Mouse (Mus musculus) cerebellum, postnatal 36 days (tissue): ENCODE measurements around the gene Ruvbl1.

Experiments
- DNase-seq, 2 experiments: peaks; one replicate each; pipeline ENCODE4 v3.0.0; 2021 to 2022; ENCODE audit warnings: mixed read lengths in 2 of 2

The Ruvbl1 gene

DNA sequence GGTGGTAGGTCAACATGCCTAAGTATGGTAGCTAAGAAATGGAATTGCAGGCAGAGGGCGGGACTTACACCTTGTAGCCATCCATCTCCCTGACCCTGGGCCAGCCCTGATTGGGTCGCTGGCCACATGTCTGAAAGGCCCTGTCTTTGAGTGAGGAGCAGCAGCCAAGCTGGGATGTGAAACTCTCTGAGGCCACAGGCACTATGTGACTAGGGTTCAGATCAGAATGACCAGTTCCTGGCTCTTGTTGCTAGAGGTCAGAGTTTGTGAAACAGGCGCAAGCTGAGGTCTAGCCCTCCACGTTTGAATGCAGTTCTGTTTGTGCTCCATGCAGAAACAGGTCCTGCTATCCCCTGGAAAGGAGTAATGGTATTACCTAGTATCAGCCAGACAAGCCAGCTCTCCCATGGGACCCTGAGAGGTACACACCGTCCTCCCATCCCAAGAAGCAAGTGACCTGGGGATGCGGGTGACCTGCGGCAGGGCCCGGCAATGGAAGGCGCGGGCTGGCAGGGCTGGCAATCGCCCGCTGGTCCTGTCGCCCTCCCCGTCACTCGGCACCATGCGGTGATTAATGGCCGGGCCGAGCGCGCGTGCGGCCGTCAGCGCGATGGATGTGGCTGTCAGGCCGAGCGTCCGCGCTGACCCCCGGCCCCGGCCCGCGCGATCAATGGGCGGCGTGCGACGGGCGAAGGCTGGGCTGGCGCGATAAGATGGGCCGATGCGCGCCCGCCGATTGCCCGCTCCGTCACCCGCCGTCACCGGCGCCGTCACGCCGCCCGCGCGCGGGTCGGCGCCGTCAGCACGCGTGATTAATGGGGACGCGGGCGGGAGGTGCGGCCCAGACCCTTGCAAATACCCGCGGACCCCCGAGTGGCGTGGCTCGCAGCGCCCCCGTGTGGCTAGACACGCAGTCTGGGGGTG lies 34.5 kb downstream of the Ruvbl1 start:
- peak; percentile 74 to 84 for DNase-seq

DNA sequence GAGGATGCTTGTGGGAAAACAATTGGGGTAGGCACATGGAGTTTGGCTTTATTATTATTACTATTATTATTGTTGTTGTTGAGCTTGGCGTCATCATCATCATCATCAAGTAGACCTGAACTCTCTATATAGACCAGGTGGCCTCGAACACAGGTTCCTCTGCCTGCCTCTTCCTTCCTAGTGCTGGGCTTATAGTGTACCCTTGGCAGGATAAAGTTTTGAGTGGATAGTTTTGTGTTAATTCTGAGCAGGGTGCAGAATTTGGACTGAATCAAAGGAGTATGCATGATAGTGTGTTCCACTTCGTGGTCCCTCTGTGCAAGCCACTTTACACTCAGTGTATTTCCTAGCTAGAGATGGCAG lies 35.2 kb downstream of the Ruvbl1 start:
- no peak for DNase-seq

DNA sequence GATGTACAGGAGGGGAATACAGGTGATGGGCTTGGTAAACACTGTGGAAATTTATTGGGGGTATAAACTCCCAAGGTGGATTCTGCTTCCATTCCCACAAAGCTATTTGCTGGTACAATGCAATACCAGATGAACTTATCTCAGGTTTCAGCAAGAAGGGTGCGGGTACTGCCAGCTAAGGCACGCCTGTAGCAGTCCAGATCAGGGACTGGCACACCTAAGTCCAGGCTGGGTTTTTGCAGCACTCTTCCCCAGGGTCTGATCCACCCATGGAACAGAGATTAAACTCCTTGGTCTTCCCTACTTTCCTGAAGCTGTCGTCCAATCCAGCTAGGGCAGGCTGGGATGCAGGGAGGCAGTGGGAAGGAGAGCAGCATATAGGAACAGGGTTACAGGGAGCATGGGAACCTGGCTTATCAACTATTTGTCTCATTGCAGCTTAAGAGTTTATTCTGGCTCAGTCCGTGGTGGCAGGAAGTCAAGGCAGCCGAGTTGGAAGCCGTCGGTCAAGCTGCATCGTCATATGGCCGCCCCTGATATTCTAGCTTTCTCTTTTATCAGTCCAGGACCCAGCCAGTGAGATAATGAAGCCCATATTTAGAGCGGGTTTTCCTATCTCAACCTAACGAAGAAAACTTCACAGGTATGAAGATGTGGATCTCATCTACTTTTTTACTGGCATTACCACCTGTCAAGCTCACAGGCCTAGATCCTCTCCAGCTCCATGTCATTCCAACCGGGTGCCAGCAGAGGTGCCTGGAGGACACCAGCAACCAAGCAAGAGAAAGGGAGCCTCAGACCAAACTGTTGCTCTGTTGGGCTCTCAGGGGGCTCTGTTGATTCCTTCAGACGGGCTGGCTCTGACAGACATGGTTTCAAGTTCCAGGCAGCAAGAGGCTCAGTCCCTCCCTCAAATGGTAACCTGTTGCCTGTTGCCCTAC lies 37.1 kb downstream of the Ruvbl1 start:
- no peak for DNase-seq

DNA sequence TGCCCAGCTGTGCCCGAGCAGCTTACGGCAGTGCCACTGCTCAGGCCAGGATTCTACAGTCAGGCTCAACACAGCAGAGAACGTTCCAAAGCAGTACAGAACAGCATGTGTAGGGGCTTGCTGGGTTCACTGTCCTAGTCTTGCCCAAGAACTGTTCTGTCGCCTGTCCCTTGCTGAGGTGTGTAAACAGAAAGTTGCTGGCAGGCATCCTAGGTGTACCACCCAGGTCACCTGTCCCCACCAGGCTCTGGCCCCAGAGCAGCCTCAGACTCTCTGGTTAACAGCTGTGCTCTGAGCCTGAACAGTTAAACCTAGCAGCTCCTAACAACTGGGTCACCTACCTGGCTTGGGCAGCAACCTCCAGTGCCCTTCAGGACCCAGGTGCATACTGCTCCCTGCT lies 37.8 kb downstream of the Ruvbl1 start:
- DNase-seq: no peak

DNA sequence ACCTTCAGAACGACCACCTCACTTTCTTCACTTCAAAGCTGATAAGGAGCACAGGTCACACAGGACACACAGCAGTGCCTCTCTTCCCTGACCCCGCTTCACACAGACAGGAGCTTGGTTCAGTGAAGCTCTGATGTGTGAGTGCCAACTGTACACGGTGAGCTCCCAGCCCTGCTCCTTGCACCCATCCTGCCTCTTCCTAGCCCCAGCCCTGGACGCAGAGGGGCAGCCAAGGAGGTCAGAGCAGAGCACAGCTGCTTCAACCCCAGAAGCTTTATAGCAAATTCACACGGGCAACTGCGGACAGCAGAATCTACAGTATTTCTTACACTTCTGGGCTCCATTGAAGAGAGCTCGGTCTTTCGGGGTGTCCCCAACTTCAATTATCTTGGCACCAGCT lies 48.8 kb downstream of the Ruvbl1 start:
- no peak for DNase-seq

DNA sequence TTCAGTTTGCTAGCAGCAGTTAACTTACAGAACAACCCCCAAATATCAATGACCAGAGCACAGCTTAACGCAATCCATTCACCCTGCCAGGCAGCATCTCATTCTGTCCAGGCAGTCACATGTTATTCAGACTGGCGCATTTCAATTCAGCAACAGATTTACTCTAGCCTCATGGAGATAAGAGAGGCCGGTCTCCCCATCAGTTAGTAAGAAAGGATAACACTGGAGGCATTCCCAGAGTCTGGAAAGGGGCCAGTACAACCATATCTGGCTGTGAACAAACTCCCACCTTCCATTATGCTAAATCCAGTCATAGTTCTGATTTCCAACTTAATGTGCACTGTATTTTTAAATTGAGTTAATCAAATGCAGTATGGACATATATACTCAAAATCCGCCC lies 49.3 kb downstream of the Ruvbl1 start:
- DNase-seq: no peak

DNA sequence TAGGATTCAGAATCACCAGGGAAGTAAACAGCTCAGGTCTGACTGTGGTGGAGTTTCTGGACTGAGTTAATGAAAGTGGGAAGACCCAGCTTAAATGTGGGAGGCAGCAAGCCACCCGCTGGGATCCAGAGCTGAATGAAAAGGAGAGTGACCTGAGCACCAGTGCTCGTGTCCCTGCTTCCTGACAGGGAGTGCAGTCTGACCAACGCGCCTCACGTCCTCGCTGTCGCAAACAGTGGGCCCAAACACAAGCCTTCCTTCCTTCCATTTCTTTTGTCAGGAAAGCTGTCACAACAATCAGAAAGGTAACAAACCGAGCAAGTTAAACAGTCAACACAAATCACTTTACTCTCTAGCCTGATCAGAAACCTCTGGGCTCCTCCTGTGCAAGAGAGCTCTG lies 50.8 kb downstream of the Ruvbl1 start:
- no peak for DNase-seq

DNA sequence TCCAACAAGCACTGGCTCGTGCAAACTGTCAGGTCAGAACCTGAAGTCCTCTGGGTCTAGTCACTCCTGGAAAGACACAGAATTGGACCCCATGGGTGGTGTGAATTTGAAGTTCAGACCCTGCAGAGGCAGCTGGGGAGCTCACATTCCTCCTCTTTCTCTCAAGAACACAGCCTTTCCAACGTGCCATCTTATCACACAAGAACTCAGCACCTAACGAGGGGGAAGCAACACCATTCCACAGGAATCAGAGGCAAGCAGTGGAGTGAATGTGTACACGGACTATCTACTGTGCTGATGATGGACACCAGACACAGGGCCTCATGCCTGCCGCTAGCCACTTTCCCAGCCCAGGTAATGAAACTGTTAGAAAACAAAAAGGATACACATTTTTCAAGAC lies 51.5 kb downstream of the Ruvbl1 start:
- DNase-seq: no peak

DNA sequence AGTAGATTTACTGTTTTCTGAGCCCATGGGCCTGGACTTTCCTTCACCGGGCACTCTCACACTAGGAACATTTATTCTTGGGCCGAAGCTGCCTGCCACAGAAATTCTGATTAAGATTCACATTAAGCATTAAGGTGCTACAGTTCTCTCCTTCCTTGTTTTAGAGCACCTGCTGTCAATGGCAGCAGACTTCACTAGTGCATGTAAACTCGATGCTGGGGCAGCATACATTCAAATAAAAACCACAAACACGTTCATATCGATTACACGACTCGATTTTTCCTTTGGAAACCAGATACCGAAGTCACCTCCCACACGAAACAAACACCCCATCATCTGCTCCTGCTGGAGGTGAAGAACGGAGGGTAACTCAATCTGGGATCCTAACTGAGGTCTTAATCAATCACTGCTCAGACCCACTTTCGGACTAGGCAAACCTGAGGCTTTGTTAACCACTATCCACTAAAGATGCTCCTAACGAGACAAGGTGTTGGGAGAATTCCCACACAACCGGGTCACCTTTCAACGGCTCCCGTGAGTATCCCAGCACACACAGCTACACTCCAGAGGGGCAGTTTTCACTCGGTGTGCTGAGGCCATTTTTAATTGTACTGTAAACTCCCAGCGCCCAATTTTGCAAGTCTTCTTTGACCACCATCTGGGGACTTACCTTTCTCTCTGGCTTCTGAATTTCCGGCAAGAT lies 52.6 kb downstream of the Ruvbl1 start:
- no peak for DNase-seq

DNA sequence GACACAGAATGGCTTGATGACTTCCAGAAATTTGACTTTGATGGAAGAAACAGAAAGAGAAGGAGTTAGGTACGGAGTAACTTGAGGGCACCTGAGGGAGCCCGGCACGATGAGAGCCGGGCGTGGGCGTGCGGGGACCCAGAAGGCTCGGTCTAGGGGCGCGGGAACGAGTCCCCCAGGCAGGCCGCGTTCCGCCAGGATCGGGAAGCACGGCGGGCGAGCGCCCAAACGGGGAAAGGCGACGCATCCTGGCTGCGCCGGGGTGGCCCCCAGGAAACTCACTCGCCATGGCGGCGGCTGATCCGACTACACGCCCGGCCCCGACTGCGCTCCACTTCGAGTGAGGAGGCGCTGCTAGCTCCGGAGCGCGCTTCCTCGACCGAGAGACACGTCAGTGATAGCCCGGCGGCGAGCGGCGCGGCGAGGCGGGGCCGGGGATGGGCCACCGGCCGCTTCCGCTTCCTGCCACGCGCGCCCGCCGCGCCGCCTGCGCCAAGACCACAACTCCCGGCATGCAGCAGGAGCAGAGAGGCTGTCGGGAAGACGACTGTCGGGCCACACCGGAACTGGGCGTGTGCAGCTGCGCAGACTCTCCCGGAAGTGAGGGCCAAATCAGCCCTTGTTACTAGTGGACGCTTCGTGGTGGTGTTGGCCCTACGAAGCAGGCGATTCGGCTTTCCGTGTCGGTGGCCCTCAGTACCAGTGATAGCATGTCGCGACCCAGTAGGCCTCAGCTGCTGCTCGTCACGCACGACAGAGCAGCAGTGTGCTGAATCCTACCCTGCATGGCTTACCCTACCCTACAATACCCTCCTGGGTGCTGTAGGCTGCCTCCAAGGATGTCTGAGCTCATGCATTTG lies 53.4 kb downstream of the Ruvbl1 start, which contains the start of gene Sec61a1:
Sec61a1 (minus strand) TSS at position 502 of the 860 bp plus-strand sequence.
- peak; percentile 94 to 96 for DNase-seq

DNA sequence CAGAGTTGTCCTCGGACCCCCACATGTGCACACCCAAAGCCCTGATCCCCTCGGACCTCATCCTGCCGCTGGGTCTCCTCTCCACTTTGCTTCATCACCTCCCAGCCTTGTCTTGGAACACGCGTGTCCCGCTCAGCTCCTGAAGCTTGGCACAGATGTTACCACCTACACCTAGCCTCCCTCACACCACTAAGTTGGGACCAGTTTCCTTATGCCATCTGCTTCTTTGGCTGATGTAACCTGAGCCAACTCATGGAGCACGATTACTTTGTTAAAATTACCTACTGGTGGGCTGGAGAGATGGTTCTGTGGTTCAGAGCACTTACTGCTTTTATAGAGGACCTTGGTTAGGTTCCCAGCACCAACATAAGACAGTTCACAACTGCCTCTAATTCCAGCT lies 56.6 kb downstream of the Ruvbl1 start:
- DNase-seq: no peak

DNA sequence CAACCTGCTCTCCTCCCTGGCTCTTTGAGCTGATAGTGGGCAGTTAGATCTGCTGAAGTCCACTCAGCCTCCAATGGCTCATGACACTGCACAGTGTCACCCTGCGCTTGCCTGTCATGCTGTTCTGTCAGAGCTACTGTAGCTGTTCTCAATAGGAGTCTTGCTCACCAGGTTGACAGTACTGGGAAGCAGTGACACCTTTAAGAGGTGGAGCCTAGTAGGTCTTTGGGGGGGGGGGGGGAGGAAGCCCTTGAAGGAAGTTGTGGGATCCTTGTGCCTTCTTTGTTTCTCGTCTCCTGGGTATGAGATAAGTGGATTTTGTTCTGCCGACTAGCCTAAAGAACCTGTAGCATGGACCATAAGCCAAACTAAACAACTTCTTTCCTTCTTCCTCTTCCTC lies 57.4 kb downstream of the Ruvbl1 start:
- no peak for DNase-seq

DNA sequence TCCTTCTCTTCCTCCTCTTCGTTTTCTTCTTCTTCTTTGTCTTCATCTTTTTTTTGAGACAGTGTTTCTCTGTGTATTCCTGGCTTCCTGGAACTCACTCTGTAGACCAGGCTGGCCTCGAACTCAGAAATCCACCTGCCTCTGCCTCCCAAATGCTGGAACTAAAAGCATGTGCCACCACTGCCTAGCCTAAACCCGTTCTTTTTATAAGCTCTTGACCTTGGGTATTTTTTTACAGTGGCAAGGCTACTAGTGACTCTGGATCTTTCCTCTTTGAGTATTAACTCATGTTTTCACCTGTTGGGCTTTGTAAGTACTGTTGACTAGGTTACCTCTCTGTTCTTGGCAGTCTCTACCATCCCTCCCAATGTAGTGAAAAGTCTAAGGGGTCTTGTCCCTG lies 57.8 kb downstream of the Ruvbl1 start:
- no peak for DNase-seq

DNA sequence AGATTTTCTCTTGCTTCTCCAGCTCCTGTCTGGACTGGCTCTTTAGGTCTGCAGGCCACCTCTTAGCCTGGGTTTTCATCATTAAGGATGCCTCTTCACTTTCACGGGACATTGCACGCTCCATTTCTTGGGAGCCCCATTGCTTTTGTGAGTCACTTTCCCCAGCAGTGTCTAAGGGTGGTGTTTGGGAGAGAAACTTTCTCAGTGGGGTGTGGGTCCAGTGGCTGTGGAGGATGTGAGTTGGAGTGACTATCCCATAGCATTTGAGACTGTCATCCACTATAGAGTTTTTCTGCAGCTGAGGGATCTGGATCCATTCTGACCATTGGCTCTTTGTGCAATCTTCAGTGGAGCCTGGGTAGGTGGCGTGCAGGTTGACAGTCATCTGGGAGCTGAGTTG lies 58.2 kb downstream of the Ruvbl1 start:
- no peak for DNase-seq

DNA sequence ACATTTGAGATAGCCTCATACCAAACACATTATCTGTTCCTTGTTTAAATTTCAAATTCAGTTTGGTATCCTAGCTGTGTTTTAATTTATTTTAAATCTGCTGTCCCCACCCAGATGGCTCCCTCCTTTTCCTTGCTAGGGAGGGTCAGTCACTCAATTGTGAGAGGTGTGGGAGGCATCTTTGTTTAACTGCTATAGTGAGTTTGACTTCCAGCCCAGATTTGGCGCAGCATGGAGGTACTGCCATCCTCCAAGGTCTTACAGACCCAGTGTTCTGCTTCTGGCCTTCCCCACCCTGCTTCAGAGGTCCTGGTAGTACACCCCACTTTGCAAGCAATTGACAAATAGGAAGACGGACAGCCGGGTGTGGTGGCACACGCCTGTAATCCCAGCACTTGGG lies 58.8 kb downstream of the Ruvbl1 start:
- no peak for DNase-seq

DNA sequence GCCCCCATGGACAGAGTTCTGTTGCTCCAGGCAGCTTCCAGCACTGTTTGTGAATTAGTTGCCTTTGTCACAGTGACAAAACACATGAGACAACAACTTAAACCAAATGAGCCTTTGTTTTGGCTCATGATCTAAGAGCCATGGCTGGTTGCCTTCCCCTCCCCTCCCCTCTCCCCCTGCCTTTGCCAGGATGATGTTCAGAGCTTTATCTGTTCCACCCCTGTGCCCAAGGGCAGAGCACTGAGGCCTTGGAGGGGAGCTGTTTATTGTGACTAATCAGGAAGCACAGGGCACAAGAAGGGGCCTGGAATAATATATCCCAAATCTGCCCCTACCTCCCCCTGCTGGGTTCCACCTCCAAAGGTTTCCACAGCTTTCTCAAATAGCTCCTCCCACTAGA lies 65.1 kb downstream of the Ruvbl1 start:
- no peak for DNase-seq

DNA sequence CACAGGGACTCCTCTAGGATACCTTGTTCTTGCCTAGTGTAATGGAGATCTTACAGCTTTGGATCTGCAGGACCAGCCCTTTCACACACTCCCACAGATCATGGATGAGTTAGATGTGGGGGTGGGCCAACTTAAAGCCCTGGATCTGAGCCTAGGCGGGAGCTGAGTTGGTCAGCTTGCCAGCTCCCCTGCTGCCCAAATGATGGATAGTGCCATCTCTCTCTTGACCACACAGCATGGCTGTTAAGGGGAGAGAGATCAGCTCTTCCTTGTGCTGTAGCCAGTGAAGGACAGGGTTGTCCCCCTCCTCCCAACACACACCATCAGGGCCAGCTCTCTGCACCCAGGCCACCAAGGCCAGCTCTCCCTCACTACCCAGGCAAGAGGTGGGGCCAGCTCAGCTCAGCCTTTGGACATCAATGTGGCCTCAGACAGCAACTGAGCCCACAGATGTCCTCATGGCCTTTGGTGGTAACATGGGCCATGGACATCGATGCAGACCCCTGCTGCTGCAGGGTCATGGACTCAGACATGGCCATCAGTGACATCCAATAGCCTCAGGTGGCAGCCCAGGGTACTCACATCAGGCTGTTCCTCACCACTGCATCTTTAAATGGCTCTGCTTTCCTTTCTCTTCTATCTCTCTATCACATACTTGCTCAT lies 75.0 kb downstream of the Ruvbl1 start:
- no peak for DNase-seq

DNA sequence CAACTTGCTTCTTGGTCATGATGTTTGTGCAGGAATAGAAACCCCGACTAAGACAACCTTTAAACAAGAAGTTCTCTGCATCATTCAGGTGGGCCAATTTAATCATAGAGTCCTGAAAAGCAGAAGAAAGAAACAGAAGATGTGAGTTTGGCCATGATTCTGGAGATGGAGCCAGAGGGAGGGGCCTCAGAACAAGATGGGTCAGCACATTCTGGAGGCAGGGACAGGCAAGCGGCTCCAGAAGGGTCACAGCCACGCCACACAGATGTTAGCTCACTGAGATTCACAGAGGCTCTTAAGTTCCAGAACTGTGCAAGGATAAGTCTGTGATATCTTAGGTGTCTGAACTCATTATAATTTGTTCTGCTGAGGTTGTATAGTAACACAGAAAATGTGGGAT lies 79.0 kb downstream of the Ruvbl1 start:
- no peak for DNase-seq

DNA sequence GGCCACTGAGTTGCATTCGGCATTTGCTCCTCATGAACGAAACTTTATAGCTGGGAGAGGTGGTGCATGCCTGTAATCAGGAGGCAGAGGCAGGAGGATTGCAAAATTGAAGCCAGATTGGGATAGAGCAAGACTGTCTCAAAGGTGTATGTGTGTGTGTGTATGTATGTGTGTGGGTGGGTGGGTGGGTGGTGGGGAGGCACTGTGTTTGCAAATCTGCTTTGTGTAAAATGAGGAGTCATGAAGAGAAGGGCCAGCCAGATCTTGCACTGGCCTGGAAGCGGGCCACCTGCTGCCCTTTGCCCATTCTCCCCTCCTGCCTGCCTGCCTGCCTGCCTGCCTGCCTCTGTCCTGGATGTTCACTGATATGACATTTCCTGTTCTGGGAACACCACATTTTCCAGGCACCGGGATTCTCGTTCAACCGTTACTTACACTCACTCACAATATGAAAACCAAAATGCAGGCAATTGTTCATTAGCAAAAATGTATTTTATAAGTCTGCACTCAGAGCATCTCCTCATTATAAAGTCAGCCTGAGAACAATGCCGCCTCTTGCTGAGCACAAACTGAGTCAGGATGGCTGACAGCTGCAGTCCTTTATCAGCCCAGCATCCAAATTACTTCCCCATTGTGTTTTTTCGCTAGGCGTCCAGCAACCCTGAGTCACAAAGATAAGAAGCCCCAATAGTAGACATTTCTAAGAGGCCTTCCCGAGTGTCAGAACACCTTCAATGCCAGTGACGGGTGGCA lies 79.6 kb downstream of the Ruvbl1 start:
- DNase-seq: no peak

DNA sequence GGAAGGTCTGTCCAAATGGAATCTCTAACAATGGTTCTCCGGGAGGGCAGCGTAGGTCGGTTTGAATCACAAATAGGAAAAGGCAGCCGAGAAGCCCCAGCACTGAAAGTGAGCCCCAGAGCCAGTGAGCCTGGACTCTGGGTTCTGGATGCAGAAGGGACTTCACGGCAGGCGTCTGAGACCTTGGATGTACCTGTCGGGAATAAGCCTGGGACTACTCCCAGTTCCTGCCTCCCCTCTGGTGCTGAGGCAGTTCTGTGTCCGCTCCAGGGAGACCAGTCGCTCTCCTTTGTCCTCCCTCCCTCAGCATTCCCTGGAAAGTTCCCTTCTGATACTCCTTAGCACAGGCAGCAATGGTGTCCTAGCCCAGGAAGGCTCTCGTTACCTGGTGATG lies 80.2 kb downstream of the Ruvbl1 start:
- no peak for DNase-seq
